Mouse (Mus musculus): ENCODE measurements around the gene Dusp2. TPM values are rescaled to one million over a fixed set of nuclear protein-coding genes. Genes with fewer than 3 reads are reported as not detected.
A peak's percentile ranks its signal among the peaks of the same experiment; 100 is the strongest.
"Not testable (repeated sequence)": the region's sequence is repeated elsewhere in the genome, so short reads cannot be mapped to it uniquely, and the experiment has no call there.

Gene Dusp2
- total RNA-seq (2017) = 246 and 271 TPM in 2 replicates

DNA sequence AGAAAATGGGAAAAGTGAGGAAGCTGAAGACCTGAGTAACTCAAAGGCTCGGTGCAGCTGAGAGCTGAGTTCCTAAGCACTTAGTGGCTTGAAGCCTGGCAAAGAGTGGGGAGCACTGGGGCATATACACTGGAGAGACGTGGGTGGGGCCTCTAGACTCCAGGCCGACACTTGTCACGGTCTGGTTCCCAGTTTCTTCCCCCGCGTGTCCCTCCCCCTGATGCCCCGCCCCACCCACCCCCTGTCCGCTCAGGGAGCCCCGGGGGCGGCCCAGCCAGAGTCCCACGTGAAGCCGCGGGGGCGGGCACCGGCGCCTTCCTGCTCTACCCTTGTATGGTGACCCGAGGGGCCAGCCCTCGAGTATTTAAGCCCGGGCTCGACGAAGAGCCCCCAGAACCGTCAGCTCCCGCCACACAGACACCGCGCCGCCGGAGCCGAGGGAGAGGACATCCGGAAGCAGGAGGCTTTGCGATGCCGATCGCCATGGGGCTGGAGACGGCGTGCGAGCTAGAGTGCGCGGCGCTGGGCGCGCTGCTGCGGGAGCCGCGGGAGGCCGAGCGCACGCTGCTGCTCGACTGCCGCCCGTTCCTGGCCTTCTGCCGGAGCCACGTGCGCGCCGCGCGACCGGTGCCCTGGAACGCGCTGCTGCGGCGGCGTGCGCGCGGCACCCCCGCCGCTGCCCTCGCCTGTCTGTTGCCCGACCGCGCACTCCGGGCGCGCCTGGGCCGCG is at the start of gene Dusp2:
Dusp2 (plus strand) TSS at position 393 of the 730 bp plus-strand sequence.
- peak; percentile 50 to 65 for ATAC-seq (replicated peaks in 1 of 2; ENCODE audit: insufficient read depth in 1 of 2, low FRiP score in 2 of 2, low TSS enrichment in 1 of 2, low read depth in 1 of 2, poor library complexity in 2 of 2, severe bottlenecking in 2 of 2)

GRCm38 (mm10) chr2:127292250-127292649 is 43.7 kb upstream of the Dusp2 start:
- no peak for ATAC-seq (replicated peaks in 1 of 2; ENCODE audit: insufficient read depth in 1 of 2, low FRiP score in 2 of 2, low TSS enrichment in 1 of 2, low read depth in 1 of 2, poor library complexity in 2 of 2, severe bottlenecking in 2 of 2)

DNA sequence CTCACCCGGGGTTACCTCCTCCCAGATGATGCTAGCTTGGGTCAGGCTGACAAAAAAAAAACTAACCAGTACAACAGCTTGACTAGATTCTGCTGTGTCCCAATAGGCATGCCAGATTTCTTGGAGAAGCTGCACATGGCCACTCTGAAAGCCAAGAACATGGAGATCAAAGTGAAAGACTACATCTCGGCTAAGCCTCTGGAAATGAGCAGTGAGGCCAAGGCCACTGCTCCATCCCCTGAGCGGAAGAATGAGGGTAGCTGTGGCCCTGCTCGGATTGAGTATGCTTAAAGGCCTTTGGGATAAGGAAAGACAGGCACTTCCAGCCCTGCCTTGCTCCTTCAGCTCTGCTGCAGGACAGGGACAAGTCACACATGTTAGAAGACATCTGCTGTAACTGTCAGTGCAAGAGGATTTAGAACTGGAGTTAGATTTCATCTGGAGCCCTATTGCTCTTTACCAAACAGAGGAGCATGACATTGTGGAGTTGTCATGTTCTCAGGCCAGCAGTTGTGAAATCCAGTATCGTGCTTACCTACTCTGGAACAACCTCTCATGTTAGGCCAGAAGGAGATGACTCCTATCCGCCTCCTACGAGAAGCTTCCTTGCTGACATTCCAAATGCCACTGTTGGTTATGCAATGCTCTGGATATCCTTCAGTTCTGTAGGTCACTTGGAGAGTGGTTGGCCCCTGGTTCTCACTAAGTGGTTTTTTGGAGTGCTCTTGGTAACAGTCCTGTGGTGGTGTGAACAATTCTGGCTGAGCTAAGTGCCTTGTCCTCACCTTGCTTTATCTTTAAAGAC is 38.8 kb upstream of the Dusp2 start:
- ATAC-seq (replicated peaks in 1 of 2; ENCODE audit: insufficient read depth in 1 of 2, low FRiP score in 2 of 2, low TSS enrichment in 1 of 2, low read depth in 1 of 2, poor library complexity in 2 of 2, severe bottlenecking in 2 of 2) = no peak

GRCm38 (mm10) chr2:127298056-127298455 is 37.9 kb upstream of the Dusp2 start:
- ATAC-seq (replicated peaks in 1 of 2; ENCODE audit: insufficient read depth in 1 of 2, low FRiP score in 2 of 2, low TSS enrichment in 1 of 2, low read depth in 1 of 2, poor library complexity in 2 of 2, severe bottlenecking in 2 of 2) = no peak

- peak in 1 of 2 experiments; percentile 59; a peak in 2 of 4 replicates for ATAC-seq (replicated peaks in 1 of 2; ENCODE audit: insufficient read depth in 1 of 2, low FRiP score in 2 of 2, low TSS enrichment in 1 of 2, low read depth in 1 of 2, poor library complexity in 2 of 2, severe bottlenecking in 2 of 2)
Observed at GRCm38 (mm10) chr2:127300701-127301100, 35.3 kb upstream of the Dusp2 start.

DNA sequence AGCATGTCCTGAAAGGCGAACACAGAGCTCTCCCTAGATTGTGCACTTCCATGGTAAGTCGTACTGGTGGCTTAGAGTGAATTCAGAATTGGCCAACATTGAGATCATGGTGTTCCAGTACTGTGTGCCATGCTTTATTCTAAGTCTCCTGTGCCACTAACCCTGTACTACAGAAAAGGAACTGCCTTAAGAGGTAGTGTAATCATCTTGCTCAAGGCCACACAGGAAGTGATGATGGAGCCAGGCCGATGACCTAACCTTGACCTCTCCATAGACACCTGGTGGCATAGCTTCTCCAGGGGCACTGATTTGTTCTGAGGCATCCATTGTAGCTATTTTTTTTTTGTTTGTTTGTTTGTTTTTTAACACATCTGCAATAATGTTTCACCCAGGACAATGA is 34.1 kb upstream of the Dusp2 start:
- peak; percentile 67 to 83; a peak in 3 of 4 replicates for ATAC-seq (replicated peaks in 1 of 2; ENCODE audit: insufficient read depth in 1 of 2, low FRiP score in 2 of 2, low TSS enrichment in 1 of 2, low read depth in 1 of 2, poor library complexity in 2 of 2, severe bottlenecking in 2 of 2)

- ATAC-seq (replicated peaks in 1 of 2; ENCODE audit: insufficient read depth in 1 of 2, low FRiP score in 2 of 2, low TSS enrichment in 1 of 2, low read depth in 1 of 2, poor library complexity in 2 of 2, severe bottlenecking in 2 of 2) = not testable (repeated sequence)
Observed at GRCm38 (mm10) chr2:127304192-127304591, 31.8 kb upstream of the Dusp2 start.

GRCm38 (mm10) chr2:127304609-127305210 is 31.2 kb upstream of the Dusp2 start:
- no peak for ATAC-seq (replicated peaks in 1 of 2; ENCODE audit: insufficient read depth in 1 of 2, low FRiP score in 2 of 2, low TSS enrichment in 1 of 2, low read depth in 1 of 2, poor library complexity in 2 of 2, severe bottlenecking in 2 of 2)

GRCm38 (mm10) chr2:127306123-127306522 is 29.8 kb upstream of the Dusp2 start:
- ATAC-seq (replicated peaks in 1 of 2; ENCODE audit: insufficient read depth in 1 of 2, low FRiP score in 2 of 2, low TSS enrichment in 1 of 2, low read depth in 1 of 2, poor library complexity in 2 of 2, severe bottlenecking in 2 of 2) = no peak

GRCm38 (mm10) chr2:127307179-127307578 is 28.8 kb upstream of the Dusp2 start:
- ATAC-seq (replicated peaks in 1 of 2; ENCODE audit: insufficient read depth in 1 of 2, low FRiP score in 2 of 2, low TSS enrichment in 1 of 2, low read depth in 1 of 2, poor library complexity in 2 of 2, severe bottlenecking in 2 of 2) = peak; percentile 23 to 37; a peak in 3 of 4 replicates

DNA sequence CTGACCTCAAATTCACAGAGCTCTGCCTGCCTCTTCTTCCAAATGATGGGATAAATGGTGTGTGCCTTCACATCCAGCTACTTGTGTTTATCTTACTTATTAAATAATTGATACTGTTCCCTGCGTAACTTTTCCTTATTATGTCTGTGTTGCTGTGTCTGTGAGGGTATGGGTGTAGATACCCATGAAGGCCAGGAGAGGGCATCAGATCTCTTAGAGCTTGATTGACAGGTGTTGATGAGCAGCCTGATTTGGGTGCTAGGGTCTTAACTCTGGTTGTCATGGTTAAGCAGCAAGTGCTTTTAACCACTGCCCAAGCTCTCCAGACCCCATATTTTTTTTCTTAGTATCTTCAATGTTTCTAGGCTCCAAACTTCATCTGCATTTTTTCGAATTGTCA is 27.3 kb upstream of the Dusp2 start:
- ATAC-seq (replicated peaks in 1 of 2; ENCODE audit: insufficient read depth in 1 of 2, low FRiP score in 2 of 2, low TSS enrichment in 1 of 2, low read depth in 1 of 2, poor library complexity in 2 of 2, severe bottlenecking in 2 of 2) = peak in 1 of 2 experiments; percentile 65; a peak in 1 of 4 replicates

- 0 out of 4 replicates have a peak, but pooled peaks of 1 of the 2 experiments have one; percentile 8 for ATAC-seq (replicated peaks in 1 of 2; ENCODE audit: insufficient read depth in 1 of 2, low FRiP score in 2 of 2, low TSS enrichment in 1 of 2, low read depth in 1 of 2, poor library complexity in 2 of 2, severe bottlenecking in 2 of 2)
Observed at GRCm38 (mm10) chr2:127310246-127310645, 25.7 kb upstream of the Dusp2 start.

GRCm38 (mm10) chr2:127310685-127311084 is 25.3 kb upstream of the Dusp2 start:
- ATAC-seq (replicated peaks in 1 of 2; ENCODE audit: insufficient read depth in 1 of 2, low FRiP score in 2 of 2, low TSS enrichment in 1 of 2, low read depth in 1 of 2, poor library complexity in 2 of 2, severe bottlenecking in 2 of 2) = no peak

GRCm38 (mm10) chr2:127311193-127311592 is 24.8 kb upstream of the Dusp2 start:
- ATAC-seq (replicated peaks in 1 of 2; ENCODE audit: insufficient read depth in 1 of 2, low FRiP score in 2 of 2, low TSS enrichment in 1 of 2, low read depth in 1 of 2, poor library complexity in 2 of 2, severe bottlenecking in 2 of 2) = no peak

- no peak for ATAC-seq (replicated peaks in 1 of 2; ENCODE audit: insufficient read depth in 1 of 2, low FRiP score in 2 of 2, low TSS enrichment in 1 of 2, low read depth in 1 of 2, poor library complexity in 2 of 2, severe bottlenecking in 2 of 2)
Observed at GRCm38 (mm10) chr2:127312801-127313200, 23.2 kb upstream of the Dusp2 start.

DNA sequence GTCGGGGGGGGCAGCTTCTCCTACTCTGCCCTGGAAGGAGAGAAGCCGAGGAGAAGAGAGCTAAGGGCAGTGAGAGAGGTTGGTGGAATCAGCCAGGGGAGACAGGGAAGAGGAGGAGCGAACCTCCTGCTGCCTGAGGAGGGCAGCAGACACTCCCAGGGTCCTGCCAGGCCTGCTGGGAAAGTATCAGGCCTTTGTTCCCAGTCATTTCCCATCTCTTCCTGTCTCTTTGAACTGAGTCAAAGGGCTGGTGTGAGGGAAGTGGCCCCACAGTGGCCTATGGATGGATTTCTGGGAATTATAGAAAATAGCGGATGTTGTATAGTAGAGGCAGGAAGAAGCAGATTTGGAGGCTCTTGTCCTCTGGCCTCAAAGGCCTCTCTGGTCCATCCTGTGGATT is 22.1 kb upstream of the Dusp2 start:
- no peak for ATAC-seq (replicated peaks in 1 of 2; ENCODE audit: insufficient read depth in 1 of 2, low FRiP score in 2 of 2, low TSS enrichment in 1 of 2, low read depth in 1 of 2, poor library complexity in 2 of 2, severe bottlenecking in 2 of 2)

DNA sequence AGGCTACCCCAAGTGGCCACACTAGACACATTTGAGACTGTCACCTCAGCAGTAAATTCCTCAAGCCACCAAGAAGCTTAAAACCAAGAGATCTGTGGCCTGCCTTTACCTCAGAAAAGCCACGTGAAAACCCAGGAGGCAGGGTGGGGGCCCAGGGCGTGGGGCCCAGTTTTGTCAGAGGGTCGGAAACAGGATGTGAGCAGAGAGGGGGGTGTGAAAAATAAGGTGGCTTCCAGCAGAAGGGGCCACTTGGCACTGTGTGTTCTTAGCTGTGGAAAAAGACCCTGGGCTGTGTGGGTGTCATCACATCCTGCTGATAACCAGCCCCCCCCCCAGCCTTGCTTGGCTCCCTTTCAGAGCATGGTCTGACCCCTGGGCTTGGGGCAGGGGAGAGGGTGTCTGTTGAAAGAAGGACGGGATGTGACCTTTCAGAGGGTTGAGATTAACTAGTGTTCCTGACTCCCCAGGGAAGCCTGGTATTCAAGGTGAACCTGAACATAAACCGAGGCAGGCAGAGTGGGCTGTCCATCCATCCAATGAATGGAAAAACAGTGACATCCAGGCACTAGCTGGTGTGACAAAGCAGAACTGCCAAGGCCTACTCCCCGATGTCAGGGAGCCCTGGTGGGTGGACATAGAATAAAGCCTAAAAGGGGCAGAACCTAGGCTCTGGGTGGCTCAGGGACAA is 21.3 kb upstream of the Dusp2 start:
- peak; percentile 46 to 69 for ATAC-seq (replicated peaks in 1 of 2; ENCODE audit: insufficient read depth in 1 of 2, low FRiP score in 2 of 2, low TSS enrichment in 1 of 2, low read depth in 1 of 2, poor library complexity in 2 of 2, severe bottlenecking in 2 of 2)

- no peak for ATAC-seq (replicated peaks in 1 of 2; ENCODE audit: insufficient read depth in 1 of 2, low FRiP score in 2 of 2, low TSS enrichment in 1 of 2, low read depth in 1 of 2, poor library complexity in 2 of 2, severe bottlenecking in 2 of 2)
Observed at GRCm38 (mm10) chr2:127315155-127315470, 20.8 kb upstream of the Dusp2 start.
